Mouse (Mus musculus) adrenal gland, postnatal 14 days (tissue): ENCODE measurements at regions not wholly inside any gene's neighbourhood (a gene's known extent, or its start where the extent isn't known, plus 50 kb on each side); places are given as distances from the start of the nearest gene placed in this dataset.

Source experiments
- DNase-seq: peaks from one replicate; pipeline ENCODE4 v3.0.0; 2021; ENCODE audit warnings: mixed read lengths

GRCm38 (mm10) chr1:63920181-63920933 is 151.3 kb upstream of the 4933402D24Rik start:
- no peak for DNase-seq

DNA sequence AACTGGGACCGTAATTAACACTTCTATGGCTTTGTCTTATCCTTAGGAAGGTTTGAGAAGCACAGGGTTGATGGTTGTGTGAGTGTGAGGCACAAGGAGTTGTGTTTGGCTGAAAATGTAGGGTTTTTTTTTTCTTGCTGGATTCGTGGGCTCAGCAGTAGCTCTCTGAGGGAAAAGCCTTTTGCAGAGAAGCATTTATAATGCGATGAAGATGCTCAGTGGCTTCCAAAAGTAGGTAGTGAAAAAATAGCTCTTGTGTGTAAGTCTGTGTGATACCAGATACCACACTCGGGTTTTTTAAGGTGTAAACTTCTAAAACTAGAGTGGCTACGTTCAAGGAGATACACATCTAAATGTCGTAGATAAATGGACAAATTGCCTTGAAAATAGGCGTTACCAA is 149.1 kb upstream of the 4933402D24Rik start:
- no peak for DNase-seq

GRCm38 (mm10) chr1:63916907-63917650 is 148.0 kb upstream of the 4933402D24Rik start:
- no peak for DNase-seq

GRCm38 (mm10) chr1:63910765-63911164 is 141.7 kb upstream of the 4933402D24Rik start:
- DNase-seq, result no peak

- DNase-seq, result no peak
These were observed 140.1 kb upstream of the 4933402D24Rik start for GRCm38 (mm10) chr1:63909191-63909590.

- DNase-seq, result no peak
These were observed 134.6 kb upstream of the 4933402D24Rik start for GRCm38 (mm10) chr1:63903620-63904019.

GRCm38 (mm10) chr1:63903201-63903600 is 134.1 kb upstream of the 4933402D24Rik start:
- peak; percentile 46 for DNase-seq

GRCm38 (mm10) chr1:63902391-63902790 is 133.3 kb upstream of the 4933402D24Rik start:
- peak; percentile 79 for DNase-seq

- DNase-seq, result peak; percentile 57
These were observed 130.8 kb upstream of the 4933402D24Rik start for GRCm38 (mm10) chr1:63899631-63900577.

- DNase-seq, result no peak
These were observed 129.7 kb upstream of the 4933402D24Rik start for GRCm38 (mm10) chr1:63898766-63899165.

- DNase-seq, result no peak
These were observed 128.5 kb upstream of the 4933402D24Rik start for GRCm38 (mm10) chr1:63897556-63897955.

DNA sequence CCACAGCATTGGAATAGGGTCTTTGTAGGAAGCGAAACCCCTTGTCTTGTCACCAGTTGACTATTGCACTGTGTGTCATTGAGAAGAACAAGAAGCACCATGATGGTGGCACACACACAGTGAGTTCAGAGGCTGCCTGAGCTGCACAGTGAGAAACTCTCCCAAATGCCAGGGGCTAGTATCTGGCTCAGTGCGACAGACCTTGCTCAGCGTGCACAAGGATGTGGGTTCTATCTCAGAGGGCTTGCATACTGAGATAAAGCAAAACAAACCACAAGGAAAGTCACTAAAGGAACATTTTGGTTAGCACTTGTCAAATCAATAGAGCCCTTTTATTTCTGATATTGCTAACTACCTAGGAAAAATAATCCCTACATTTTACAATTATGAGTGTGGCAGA is 110.5 kb upstream of the 4933402D24Rik start:
- no peak for DNase-seq

DNA sequence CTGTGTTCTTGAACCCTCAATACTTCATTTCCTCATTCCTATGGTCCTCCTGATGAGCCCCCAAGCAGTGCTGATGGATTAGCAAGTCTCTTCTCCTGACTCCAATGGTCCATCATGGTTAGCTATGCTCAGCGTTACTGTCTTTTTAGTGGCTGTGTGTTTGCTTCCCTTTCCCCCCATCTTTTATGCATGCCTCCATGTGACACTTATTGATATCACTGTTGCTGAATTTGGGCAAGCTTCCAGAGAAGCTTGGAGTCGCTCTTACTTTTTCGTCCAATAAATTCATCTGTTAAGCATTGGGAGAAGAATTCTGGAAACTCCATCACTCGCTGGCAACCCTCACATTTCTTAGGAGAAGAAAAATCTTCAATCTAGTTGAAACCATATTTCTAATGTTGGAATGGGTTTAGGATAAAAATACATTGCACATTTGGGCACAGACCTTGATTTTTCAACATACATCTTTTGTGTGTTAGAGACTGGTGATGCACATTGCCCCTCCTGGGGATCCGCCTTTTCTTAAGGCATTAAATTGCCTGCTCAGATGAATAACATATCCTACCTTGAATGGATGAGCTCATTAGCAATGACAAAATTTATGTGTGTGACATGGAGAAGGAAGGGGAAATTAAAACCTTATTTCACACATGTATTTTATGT is 107.7 kb upstream of the 4933402D24Rik start:
- DNase-seq, result no peak

GRCm38 (mm10) chr1:63875297-63875962 is 106.4 kb upstream of the 4933402D24Rik start:
- DNase-seq, result no peak

DNA sequence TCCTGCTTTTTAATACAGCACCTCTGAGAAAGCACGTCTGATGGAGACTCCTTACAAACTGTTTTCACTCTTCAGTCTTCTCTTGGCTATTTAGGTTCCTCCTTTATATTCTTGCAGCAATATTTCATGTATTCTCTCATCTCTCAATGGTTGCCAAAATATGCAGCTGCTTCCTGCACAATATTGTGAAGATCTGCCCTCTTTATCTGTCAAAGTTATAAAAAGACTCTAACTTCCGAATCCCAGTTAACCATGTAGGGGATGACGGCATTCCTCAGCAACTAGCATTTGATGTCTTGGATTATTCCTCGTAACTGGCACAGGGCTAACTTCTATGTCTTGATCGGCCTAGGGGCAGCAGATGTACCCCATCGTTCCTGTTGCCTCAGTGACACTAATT is 102.8 kb upstream of the 4933402D24Rik start:
- no peak for DNase-seq

DNA sequence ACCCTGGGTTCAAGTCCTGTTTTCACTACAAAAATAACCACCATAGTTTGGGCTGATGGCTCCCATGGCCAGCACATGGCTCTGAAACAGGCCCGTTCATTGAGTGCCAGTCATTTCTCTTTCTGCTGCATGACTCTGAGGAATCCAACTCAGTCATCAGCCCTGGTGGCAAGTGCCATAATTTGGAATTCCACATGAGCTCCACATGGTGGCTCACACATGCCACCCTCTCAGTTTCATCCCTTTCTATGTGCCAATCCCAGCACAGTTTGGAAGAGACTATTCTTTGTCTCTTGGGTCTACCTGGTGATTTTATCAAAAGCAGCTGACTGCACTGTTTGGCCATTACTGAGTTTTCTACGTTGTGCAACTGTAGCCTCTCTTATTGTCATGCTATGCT is 100.3 kb upstream of the 4933402D24Rik start:
- DNase-seq, result no peak

- DNase-seq, result no peak
These were observed 89.0 kb upstream of the 4933402D24Rik start for GRCm38 (mm10) chr1:63857933-63858649.

- no peak for DNase-seq
These were observed 88.4 kb upstream of the 4933402D24Rik start for GRCm38 (mm10) chr1:63857468-63857867.

- no peak for DNase-seq
These were observed 87.3 kb upstream of the 4933402D24Rik start for GRCm38 (mm10) chr1:63856366-63856765.

DNA sequence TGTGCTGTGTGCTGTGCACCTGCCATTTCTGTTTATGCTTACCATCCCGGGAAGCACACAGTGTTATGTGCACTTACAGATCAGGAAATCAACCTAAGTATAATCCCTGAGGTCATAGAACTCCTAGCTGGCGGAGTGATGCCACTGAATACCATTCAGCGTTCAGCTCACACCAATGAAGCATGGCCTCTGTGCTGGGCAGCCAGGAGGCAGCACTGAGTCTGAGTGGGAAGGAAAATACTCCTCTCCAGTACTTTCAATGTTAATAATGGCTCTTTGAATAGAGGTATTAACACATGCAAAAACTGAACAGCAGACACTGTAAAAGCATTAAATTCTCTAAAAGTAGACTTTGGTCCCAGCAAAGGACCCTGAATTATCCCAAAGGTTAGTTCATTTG is 85.7 kb upstream of the 4933402D24Rik start:
- peak; percentile 14 for DNase-seq
